Mouse (Mus musculus) midbrain, embryonic 16.5 days (tissue): ENCODE data around the gene Phgr1. TPM values are rescaled to one million over a fixed set of nuclear protein-coding genes. Genes with fewer than 3 reads are reported as not detected.

Experiments
- ATAC-seq: fragments of 200-750 bp; cut with Nextera tagmentation; 2 replicates; pipeline ENCODE4 v1.8.0; 2017; ENCODE audit warnings: moderate TSS enrichment
- H3K27ac ChIP-seq: fragments of 300-500 bp; sonication (generic); 2 replicates; pipeline ENCODE4 v1.5.1; 2014; ENCODE audit warnings: mild to moderate bottlenecking, low read length, mixed read lengths
- H3K27me3 ChIP-seq: fragments of 300-500 bp; sonication (generic); 2 replicates; pipeline ENCODE4 v1.6.1; 2014; ENCODE audit warnings: low read depth, low read length, mixed read lengths; ENCODE audit not compliant: control insufficient read depth, insufficient read depth
- H3K36me3 ChIP-seq: fragments of 300-500 bp; sonication (generic); 2 replicates; pipeline ENCODE4 v1.6.1; 2014; ENCODE audit warnings: mild to moderate bottlenecking, low read length, moderate library complexity, mixed read lengths; ENCODE audit not compliant: control insufficient read depth, insufficient read depth
- H3K4me1 ChIP-seq: fragments of 300-500 bp; sonication (generic); 2 replicates; pipeline ENCODE4 v1.6.1; 2014; ENCODE audit warnings: mild to moderate bottlenecking, low read length, mixed read lengths; ENCODE audit not compliant: control insufficient read depth, insufficient read depth
- H3K4me2 ChIP-seq: fragments of 300-500 bp; sonication (generic); 2 replicates; pipeline ENCODE4 v1.6.1; 2014; ENCODE audit warnings: mild to moderate bottlenecking, low read length, mixed read lengths
- H3K4me3 ChIP-seq: fragments of 300-500 bp; sonication (generic); 2 replicates; pipeline ENCODE4 v1.5.1; 2014; ENCODE audit warnings: low read depth, mild to moderate bottlenecking, low read length, moderate library complexity, mixed read lengths
- H3K9ac ChIP-seq: fragments of 300-500 bp; sonication (generic); 2 replicates; pipeline ENCODE4 v1.6.1; 2014; ENCODE audit warnings: low read depth, low read length, mixed read lengths
- H3K9me3 ChIP-seq: fragments of 300-500 bp; sonication (generic); replicated peaks from 2 replicates; pipeline ENCODE4 v1.6.1; 2014; ENCODE audit warnings: mild to moderate bottlenecking, low read length, mixed read lengths; ENCODE audit not compliant: control insufficient read depth, poor library complexity, severe bottlenecking
- WGBS: fragments of 180-500 bp; shearing (Covaris S2); extraction: QIAGEN DNeasy Blood & Tissue Kit; methylation state at CpG from one replicate; pipeline ENCODE4 v1.1.7; 2014; 5-methylcytosine and 5-hydroxymethylcytosine counted together
- polyA plus RNA-seq: library from polyadenylated mRNA; unstranded; fragments of >200 nt; fragmentation: Nextera tagmentation; extraction: Ambion mirVana; gene quantifications from 2 replicates; pipeline ENCODE4 v1.2.1, GENCODE M21; 2015

The Phgr1 gene
- polyA plus RNA-seq, 1 experiment from 2014 or later = not detected

DNA sequence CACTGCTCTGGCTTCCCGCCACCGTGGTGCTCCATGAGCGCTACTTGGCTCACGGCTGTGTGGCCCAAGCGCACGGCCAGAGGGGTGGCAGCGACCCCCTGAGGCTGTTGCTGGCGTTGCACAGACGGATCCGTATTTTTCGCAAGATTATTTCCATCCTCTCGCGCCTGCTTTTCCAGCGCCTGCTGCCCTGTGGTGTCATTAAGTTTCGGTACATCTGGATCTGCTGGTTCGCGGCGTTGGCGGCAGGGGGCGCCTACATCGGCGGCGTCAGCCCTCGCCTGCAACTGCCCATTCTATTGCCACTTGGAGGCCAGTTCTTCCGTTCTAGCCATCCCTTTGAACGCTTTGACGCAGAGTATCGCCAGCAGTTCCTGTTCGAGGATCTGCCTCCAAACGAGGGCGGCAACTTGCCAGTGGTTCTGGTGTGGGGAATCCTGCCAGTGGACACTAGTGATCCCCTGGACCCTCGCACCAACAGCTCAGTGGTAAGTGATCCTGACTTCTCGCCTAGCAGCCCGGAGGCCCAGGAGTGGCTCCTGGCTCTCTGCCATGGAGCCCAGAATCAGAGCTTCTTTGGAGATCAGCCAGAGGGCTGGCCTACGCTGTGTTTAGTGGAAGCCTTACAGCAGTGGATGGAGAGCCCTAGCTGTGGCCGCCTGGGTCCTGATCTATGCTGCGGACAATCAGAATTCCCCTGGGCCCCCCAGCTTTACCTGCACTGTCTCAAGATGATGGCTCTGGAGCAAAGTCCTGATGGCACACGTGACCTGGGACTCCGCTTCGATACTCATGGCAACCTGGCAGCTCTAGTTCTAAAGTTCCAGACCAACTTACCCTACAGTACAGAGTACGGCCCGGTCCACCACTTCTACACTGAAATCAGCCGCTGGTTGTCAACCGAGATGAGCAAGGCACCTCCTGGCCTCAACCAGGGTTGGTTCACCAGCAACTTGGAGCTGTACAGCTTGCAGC lies 18.3 kb downstream of the Phgr1 start:
- no peaks in the 10 kb centered on the region for H3K4me1 ChIP-seq
- H3K9ac ChIP-seq = 0 out of 2 replicates have a peak overlapping the region, but pooled peaks have one; percentile 21
- no peaks in the 10 kb centered on the region for H3K27me3 ChIP-seq
- H3K36me3 ChIP-seq = peaks cover 63% of the 10 kb centered on the region
- 0 out of 2 replicates have a peak overlapping the region, but pooled peaks have one; percentile 15 for H3K4me2 ChIP-seq
- no peaks in the 10 kb centered on the region for H3K9me3 ChIP-seq
- 26% methylated on average over 44 of the region's 44 CpGs for WGBS
- ATAC-seq = peak; percentile 40; the same call in 1 of the 2 replicates
- H3K4me3 ChIP-seq = no peak overlapping the region
- H3K27ac ChIP-seq = no peak overlapping the region

DNA sequence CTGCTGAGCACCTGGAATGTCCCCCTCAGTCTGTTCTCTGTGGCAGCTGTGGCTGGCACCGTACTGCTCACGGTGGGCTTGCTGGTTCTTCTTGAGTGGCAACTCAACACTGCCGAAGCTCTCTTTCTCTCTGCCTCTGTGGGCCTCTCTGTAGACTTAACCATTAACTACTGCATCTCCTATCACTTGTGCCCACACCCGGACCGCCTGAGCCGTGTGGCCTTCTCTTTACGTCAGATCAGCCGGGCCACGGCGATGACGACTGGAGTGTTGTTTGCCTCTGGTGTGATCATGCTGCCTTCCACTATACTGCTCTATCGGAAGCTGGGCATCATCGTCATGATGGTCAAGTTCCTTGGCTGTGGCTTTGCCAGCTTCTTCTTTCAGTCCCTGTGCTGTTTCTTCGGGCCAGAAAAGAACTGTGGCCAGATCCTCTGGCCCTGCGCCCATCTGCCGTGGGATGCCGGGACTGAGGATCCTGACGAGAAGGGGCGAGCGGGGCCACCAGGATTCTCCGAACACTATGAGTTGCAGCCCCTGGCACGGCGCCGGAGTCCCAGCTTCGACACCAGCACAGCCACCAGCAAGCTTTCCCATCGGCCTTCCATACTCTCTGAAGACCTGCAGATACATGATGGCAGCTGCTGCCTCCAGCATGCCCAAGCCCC lies 19.2 kb downstream of the Phgr1 start:
- H3K4me3 ChIP-seq = no peak overlapping the region
- WGBS = 94% methylated on average over 26 of the region's 26 CpGs
- no peak overlapping the region for H3K27ac ChIP-seq
- no peak overlapping the region for H3K9ac ChIP-seq
- peaks cover 55% of the 10 kb centered on the region for H3K36me3 ChIP-seq
- H3K4me1 ChIP-seq = no peaks in the 10 kb centered on the region
- no peaks in the 10 kb centered on the region for H3K9me3 ChIP-seq
- no peak overlapping the region for H3K4me2 ChIP-seq
- ATAC-seq = no peak
- no peaks in the 10 kb centered on the region for H3K27me3 ChIP-seq

DNA sequence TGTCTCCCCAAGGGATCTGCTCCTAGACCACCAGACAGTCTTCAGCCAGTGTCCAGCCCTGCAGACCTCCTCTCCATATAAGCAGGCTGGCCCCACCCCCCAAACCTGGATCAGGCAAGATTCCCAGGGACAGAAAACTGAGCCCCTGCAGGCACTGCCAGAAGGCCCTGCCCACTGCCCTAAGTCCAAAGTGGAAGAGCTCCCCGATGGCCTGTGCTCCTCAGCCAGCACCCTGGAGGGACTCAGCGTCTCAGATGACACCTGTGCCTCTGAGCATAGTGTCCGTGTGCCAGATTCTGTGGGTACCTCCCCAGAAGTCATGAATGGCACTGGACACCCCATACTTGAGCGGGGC lies 19.7 kb downstream of the Phgr1 start:
- no peak overlapping the region for H3K27ac ChIP-seq
- no peaks in the 10 kb centered on the region for H3K9me3 ChIP-seq
- WGBS = 80% methylated on average over 4 of the region's 4 CpGs
- H3K4me1 ChIP-seq = no peaks in the 10 kb centered on the region
- ATAC-seq = no peak
- H3K9ac ChIP-seq = no peak overlapping the region
- H3K27me3 ChIP-seq = no peaks in the 10 kb centered on the region
- no peak overlapping the region for H3K4me3 ChIP-seq
- no peak overlapping the region for H3K4me2 ChIP-seq
- H3K36me3 ChIP-seq = peaks cover 49% of the 10 kb centered on the region

DNA sequence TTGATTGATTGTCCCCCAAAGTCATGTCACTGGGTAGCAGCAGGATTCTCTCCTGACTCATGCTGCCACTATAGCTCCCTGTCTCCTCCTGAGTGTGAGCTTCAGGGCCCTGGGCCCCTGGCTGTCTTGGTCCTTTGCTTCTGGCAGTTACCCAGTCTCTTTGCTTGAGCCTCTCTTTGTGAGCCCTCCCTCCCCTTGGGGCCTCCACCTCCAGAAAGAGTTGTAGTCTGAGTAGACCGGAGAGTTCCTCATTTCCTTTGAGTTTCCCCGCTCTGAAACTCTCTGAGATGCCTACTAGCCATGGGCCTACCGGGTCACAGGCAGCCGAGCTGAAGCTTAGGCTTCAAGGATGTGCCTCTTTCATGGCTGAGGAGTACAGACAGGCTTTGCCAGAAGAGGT lies 21.1 kb downstream of the Phgr1 start:
- Histone ChIP-seq H3K4me1 (no peaks in the 10 kb centered on the region), H3K36me3 (peaks cover 39% of the 10 kb centered on the region), H3K27ac (no peak overlapping the region), H3K4me3 (no peak overlapping the region), H3K9ac (no peak overlapping the region), H3K9me3 (no peaks in the 10 kb centered on the region), H3K27me3 (no peaks in the 10 kb centered on the region), H3K4me2 (no peak overlapping the region)
- no peak for ATAC-seq
- 92% methylated on average over 4 of the region's 4 CpGs for WGBS

DNA sequence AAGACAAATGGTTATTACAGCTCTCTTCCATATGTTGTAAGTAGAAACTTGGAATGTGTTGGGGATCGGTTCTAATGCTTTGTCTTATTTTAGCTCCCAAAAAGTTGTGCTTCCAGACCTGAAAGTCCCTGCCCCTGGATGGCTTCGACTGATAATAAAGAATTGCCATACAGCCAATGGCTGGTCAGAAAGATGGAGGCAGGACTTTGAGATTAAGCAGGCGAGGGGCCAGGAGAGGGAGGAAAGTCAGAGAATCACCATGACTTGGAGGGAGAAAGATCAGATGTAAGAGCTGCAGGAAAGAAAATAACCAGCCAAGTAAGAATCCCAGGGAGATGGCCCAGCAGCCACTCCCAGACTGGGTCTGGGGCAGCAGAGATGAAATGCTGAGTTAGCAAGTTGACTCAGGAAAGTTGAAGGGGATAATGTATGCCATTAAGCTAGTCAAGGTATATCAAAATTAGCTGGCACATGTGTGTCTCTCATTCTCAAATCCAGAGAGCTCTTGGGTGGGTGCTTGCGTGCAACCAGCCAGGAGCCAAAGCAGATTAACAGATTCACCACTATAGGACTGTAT lies 30.1 kb downstream of the Phgr1 start:
- no peaks in the 10 kb centered on the region for H3K36me3 ChIP-seq
- no peak for ATAC-seq
- no peak overlapping the region for H3K9ac ChIP-seq
- H3K27ac ChIP-seq = no peak overlapping the region
- H3K4me2 ChIP-seq = no peak overlapping the region
- H3K4me1 ChIP-seq = no peaks in the 10 kb centered on the region
- no peak overlapping the region for H3K4me3 ChIP-seq
- WGBS = 80% methylated on average over 4 of the region's 4 CpGs
- no peaks in the 10 kb centered on the region for H3K27me3 ChIP-seq
- no peaks in the 10 kb centered on the region for H3K9me3 ChIP-seq

DNA sequence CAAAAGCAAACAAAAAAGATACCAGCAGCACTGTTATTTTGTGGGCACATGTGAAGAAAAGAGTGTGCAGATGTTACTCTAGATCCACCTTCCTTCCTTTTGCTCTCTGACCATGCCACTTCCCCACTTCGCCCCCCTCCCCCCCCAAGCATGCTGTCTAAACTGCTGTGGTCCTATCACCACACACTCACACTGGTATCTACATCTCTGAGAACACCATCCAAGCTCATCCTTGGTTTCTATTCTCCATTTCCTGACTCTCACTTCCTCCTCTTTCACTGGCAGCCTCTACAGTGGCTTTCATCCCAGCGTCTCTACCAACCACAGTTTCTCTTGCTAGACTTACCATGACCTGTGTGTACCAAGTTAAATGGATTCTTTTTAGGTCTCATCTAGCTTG lies 31.9 kb downstream of the Phgr1 start:
- ATAC-seq = no peak
- H3K27ac ChIP-seq = no peak overlapping the region
- H3K4me1 ChIP-seq = no peaks in the 10 kb centered on the region
- no peaks in the 10 kb centered on the region for H3K36me3 ChIP-seq
- no peaks in the 10 kb centered on the region for H3K9me3 ChIP-seq
- H3K9ac ChIP-seq = no peak overlapping the region
- 81% methylated on average over 2 of the region's 2 CpGs for WGBS
- H3K4me3 ChIP-seq = no peak overlapping the region
- H3K27me3 ChIP-seq = no peaks in the 10 kb centered on the region
- no peak overlapping the region for H3K4me2 ChIP-seq

DNA sequence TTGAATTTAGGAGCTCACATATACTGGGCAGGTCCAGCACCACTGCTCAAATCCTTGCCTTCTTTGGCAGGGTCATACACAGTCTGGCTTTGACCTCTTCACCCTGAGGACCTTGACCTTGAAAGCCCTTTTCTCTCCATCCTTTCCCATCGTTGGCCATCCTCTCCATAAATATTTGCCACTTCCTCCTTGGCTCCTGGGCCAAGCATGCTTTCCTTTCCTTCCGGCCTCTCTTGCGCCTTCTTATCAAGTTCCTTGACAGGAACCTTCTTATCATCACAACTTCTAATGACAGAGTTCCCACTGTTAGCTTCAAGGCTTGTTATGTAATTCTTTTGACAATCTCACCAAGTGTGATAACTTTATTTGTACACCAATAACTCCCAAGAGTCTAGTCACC lies 32.6 kb downstream of the Phgr1 start:
- no peak overlapping the region for H3K4me2 ChIP-seq
- no peak overlapping the region for H3K4me3 ChIP-seq
- H3K27me3 ChIP-seq = no peaks in the 10 kb centered on the region
- H3K9me3 ChIP-seq = no peaks in the 10 kb centered on the region
- ATAC-seq = no peak
- no peak overlapping the region for H3K27ac ChIP-seq
- H3K36me3 ChIP-seq = no peaks in the 10 kb centered on the region
- no peaks in the 10 kb centered on the region for H3K4me1 ChIP-seq
- WGBS = 75% methylated on average over 3 of the region's 3 CpGs
- no peak overlapping the region for H3K9ac ChIP-seq

DNA sequence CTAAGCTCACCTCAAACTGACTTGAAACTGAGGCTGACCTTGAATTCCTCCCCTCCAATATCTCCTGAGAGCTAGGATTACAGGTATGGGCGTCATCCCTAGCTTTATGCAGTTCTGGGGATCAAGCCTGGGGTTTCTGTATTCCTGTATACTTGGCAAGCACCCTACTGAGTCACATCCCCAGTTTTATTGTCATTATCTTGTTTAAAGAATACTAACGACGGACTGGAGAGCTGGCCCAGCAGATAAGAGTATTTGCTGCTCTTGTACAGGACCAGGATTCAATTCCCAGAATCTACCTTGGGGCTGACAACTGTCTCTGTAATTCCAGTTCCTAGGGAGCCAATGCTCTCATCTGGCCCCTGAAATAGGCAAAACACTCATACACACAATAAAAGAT lies 33.2 kb downstream of the Phgr1 start:
- Histone ChIP-seq H3K9me3 (no peaks in the 10 kb centered on the region), H3K36me3 (no peaks in the 10 kb centered on the region), H3K4me3 (no peak overlapping the region), H3K4me1 (no peaks in the 10 kb centered on the region), H3K4me2 (no peak overlapping the region), H3K27ac (no peak overlapping the region), H3K9ac (no peak overlapping the region), H3K27me3 (no peaks in the 10 kb centered on the region)
- 45% methylated on average over 3 of the region's 3 CpGs for WGBS
- ATAC-seq = no peak

DNA sequence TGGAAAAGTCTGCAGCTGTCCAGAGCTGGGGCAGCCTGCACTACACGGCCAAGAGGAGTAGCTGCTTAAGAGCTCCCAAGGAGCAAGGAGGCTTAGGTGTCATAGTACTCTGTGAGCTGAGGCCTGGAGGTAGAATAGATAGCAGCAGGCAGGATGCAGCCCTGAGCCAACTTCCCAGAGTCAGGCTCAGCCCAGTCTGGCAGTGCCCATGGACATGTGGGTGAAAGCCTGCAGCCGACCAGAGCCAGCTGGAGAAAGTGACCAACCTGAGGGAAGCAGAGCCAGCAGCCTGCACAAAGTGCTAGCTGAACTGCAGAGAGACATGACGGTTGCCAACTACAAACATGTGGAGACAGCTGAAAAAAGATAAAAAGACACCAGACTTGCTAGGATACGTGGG lies 34.3 kb downstream of the Phgr1 start:
- H3K36me3 ChIP-seq = no peaks in the 10 kb centered on the region
- no peak for ATAC-seq
- no peak overlapping the region for H3K4me3 ChIP-seq
- H3K4me2 ChIP-seq = no peak overlapping the region
- WGBS = 76% methylated on average over 4 of the region's 4 CpGs
- H3K9me3 ChIP-seq = no peaks in the 10 kb centered on the region
- H3K9ac ChIP-seq = no peak overlapping the region
- H3K27ac ChIP-seq = no peak overlapping the region
- no peaks in the 10 kb centered on the region for H3K4me1 ChIP-seq
- no peaks in the 10 kb centered on the region for H3K27me3 ChIP-seq
